Mouse (Mus musculus) R1 (cell line): Measurements from ENCODE around the gene Gm17660.
"Not testable (repeated sequence)": the region's sequence is repeated elsewhere in the genome, so short reads cannot be mapped to it uniquely, and the experiment has no call there.

Source experiments
- DNase-seq: peaks from one replicate; pipeline ENCODE4 v3.0.0-alpha.2; 2018; ENCODE audit warnings: low read depth, low spot score

Gene Gm17660

DNA sequence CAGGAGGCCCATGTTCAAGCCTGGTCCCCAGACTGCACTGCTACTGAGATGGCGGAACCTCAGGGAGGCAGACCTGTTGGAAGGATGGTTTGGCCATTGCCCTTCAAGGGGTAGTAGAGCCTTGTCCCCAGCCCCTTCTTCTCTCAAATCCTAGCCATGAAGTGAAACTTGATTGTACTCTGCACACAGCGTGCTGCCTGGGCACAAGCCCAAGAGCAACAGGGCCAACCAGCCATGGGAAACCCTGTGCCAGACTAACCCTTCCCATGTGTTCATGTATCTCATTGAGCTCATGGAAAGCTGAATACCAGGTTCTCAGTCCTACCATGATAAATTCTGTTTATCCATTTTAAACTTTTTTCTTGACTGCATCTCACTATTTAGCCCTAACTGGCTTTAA, 34.5 kb downstream of the Gm17660 start:
- no peak for DNase-seq

DNA sequence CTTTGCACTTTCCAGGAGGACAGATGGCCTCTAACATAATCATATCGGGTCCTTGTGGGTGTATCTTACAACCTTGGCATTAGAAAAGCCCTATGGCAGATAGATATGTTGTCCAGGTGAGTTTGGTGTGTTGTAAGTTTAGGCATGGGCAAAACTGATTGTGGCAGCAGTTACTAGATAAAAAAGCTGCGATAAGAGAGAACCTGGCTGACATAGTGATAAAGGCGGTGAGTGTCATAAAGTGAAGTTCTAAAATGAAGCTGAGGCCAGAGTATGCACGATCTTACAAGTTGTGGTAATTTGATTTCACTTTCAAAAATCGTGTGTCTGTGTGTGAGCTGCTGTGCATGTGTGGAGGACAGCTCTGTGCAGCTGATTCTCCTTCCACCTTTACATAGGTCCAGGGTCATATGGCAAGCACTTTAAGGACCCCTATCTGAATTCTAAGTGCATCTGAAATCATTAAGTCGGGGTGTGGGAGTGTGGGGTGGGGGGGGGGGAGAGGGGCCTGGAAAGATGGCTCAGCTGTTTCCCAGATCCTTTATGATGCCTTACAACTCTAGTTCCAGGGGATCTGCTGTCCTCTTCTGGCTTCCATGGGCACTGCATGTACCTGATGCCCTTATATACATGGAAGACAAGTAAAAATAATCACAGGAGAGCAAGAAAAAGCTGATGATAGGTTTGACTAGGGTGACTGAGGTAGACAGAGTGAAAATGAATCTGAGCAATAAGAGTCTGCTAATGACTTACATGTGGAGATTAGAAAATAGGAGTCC, 38.1 kb downstream of the Gm17660 start:
- DNase-seq = peak; percentile 71

- no peak for DNase-seq
These were observed 40.7 kb downstream of the Gm17660 start for GRCm38 (mm10) chr5:104036686-104037085.

DNA sequence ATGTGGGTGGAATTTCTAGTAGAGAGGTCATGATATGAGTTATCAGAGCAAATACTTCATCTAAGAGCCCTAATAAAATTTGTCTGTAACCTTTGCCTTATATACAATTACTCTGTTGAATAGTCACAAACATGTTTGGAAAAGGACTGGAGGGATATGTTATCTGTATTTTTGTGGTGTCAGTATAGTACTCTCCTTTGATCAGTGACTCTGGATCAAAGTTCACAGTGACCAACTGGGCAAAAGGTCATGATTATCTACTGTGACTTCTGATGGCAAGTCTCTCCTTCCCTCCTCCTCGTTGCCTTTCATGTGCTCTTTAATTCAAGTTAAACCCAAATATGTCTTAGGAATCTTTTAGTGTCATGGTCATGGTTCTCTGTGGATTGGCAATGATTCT, 41.6 kb downstream of the Gm17660 start:
- DNase-seq = no peak

- DNase-seq = no peak
These were observed 42.3 kb downstream of the Gm17660 start for GRCm38 (mm10) chr5:104035066-104035465.

DNA sequence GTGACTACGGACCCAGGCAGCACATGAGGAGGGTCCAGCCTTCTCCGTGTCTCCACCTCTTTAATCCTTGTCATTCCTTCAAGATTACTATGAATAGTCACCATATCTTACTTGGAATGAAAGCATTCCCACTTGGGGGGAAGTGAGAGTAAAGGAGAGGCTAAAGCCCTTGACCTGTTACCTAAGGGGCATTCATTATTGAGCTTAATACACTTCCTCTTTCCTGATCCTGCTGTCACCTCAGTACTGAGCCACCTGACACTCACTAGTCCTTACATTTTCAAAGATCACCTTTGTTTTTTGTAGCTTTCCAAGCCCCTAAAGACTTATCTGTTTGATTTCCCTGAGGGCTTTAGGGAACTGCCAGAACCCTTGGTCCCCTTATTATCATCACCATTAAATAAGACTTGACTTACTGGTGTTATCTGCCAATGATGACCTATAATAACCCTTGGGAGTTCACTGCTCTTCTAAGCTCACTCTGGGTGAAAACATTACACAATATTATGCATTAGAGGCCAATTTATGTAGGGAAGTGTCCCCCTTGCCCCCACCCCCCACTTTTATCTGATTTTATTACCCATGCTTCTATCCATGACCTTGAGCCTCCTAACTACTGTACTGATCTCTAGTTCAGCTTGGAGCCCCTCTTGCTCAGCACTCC, 44.8 kb downstream of the Gm17660 start:
- no peak for DNase-seq

- DNase-seq = peak; percentile 47
These were observed 52.1 kb downstream of the Gm17660 start for GRCm38 (mm10) chr5:104025245-104025854.

DNA sequence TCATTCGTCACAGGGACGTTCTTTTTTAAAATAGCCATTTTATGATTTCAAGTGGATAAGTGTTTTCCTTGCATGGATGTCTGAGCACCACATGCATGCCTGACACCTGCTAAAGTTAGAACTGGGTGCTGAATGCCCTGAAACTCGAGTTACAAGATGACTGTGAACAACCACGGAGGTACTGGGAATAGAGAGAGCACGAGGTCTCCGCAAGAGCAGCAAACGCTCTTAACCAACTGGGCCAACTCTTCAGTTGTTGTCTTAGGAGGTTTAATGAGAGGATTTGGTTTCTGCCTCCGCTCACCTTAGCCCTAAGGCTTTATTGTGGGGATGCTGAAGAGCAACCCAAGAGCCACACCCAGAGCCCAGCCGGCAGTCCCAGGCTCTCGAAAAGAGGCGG, 52.6 kb downstream of the Gm17660 start:
- peak; percentile 41 for DNase-seq

DNA sequence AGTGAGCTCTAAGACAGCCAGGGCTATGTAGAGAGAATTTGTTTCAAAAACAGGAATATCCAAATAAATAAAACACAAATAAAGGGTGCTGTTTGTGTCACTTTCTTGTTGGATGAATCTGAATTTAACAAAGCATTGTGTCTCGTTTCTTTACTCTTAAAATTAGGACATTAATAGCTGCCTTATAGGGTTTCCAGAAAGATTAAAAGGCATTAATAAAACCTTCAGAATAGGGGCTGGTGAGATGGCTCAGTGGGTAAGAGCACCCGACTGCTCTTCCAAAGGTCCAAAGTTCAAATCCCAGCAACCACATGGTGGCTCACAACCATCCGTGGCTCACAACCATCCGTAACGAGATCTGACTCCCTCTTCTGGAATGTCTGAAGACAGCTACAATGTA, 53.2 kb downstream of the Gm17660 start:
- DNase-seq = not testable (repeated sequence)

DNA sequence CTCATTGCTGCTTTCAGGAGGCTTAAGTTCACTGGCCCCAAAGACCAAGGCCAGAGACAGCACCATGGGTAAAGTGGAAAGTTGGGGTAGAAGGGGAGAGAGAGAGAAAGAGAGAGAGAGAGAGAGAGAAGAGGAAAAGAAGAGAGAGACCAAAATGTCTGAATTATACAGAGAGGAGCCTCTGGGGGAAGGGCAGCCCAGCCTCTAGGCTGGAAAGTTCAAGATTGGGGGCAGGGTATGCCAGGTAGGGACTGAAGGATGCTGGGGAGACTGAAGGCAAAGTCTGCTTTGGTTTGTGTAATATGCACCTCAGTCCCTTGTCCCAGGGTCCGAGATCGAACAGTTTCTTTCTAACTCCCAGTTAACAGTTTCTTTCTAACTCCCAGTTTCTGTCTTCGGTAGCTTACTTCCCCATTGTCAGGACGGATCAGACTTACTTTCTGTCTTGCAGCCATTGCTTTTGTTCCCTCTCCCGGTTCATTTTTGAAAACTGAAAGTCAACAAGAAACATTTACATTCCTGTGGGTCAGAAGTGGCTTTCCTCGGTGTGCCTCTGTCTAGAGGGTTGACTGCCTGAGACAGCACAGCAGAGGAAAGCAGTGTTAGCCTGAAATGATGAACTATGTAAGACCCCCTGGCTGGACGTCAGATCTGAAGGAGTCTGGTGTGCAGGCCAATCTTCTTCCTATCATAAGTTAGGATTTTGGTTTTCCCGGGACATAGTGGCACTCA, 54.0 kb downstream of the Gm17660 start:
- peak; percentile 33 for DNase-seq

DNA sequence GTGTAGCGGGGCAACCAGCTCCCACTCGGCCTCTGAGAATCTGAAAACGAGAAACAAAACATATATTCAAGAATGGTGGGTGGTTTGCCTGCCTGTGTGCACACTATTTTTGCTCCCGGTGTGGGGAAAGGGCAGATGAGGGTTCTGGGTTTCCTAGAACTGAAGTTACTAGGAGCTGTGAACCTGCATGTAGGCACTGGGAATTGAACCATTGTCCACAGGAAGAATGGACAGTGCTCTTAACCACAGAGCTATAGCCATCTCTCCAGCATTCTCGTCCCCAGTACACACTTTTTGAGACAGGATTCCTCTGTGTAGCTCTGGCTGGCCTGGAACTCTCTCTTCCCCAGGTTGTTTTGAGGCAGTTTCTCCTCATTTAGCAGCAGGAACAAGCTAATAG, 54.9 kb downstream of the Gm17660 start:
- no peak for DNase-seq

DNA sequence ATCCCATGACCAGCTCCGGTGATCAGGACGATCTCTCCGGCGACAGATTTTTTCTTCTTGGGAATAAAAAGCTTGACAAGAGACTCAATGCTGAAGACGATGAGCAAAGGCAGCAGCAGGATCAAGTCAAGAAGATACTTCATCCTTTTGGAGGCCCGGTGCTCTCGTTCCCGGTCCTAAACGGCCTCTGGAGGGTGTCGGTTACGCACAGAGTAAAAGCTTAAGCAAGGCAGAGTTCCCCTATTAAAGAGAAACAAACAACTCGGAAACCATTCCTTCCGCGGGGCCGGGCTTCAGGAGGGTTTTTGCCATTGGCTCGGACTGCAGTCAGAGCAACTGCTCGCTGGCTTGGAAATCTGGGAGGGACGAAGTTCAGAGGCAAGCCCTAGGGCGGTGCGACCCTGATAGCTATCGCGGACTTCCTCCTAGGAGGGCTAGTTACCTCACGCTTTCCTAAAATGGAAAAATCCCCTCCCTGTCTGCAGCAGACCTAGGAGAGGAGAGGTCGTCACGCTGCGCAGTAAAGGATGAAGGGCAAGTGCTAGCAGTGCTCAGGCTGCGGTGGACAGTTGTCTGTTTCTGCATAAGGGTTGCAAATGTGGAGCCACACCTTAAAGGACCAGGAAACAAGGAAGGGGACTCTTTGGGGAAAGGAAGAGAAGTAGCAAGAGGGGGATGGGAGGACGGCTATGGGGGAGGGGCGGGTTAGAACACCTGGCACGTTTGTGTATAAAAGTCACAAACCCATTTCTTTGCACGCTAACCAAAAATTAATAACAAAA, 55.6 kb downstream of the Gm17660 start, which contains the start of gene Hsd17b11:
Gene Hsd17b11, minus strand, starts transcription at position 323 of the 782 bp plus-strand sequence.
- peak; percentile 99 for DNase-seq
